ENCODE assay signal across 19 mouse cellular contexts in the genomic region with DNA sequence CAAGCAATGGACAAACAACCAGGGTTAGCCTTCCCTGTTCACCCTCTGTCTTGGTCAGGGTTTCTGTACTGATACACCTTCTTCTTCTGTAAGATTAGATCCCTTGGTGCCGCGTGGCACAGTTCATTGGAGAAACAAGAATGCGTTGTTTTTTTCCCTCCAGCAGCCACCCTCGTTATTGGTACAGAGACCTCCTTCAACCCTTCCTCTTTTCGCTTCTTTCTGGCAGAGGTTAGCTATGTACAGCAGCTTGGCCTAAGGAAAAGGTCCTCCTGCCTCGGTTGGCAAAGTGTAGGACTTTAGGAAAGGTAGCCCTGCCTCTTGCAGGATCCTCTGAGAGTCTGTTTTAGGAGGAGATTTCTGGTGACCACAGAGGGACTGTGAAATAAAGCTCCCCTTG.
"Had no signal": no experiment of that assay in that cellular context is flagged by ENCODE, and none has a peak within 500 bp of the region (broad histone marks: within the 10 kb centered on the region; RNA-seq: fewer than 3 reads in every experiment).

No protein-coding gene starts in this region.

- H3K36me3 ChIP-seq: midbrain, embryonic 10.5 days; midbrain, embryonic 12.5 days; neural tube, embryonic 13.5 days; neural tube, embryonic 15.5 days had no signal

- H3K27me3 ChIP-seq: neural tube, embryonic 13.5 days; neural tube, embryonic 15.5 days had no signal

- ATAC-seq: midbrain, embryonic 16.5 days had no signal

- H3K4me3 ChIP-seq: midbrain, embryonic 10.5 days; midbrain, embryonic 12.5 days; myocyte; neural tube, embryonic 13.5 days; neural tube, embryonic 15.5 days had no signal

- H3K27ac ChIP-seq: liver, embryonic 14.5 days; midbrain, embryonic 10.5 days; midbrain, embryonic 12.5 days; neural tube, embryonic 13.5 days; neural tube, embryonic 15.5 days had no signal

- DNase-seq: lung, adult 18-20 months; lung, embryonic 14.5 days; lung, postnatal 10 days; lung, postnatal 4 days; midbrain, embryonic 14.5 days; retina, postnatal 1 day; right cerebral cortex, adult 18-20 months; right cerebral cortex, postnatal 25 days; right cerebral cortex, postnatal 4 days; thymus, adult 18-20 months; thymus, postnatal 25 days; thymus, postnatal 4 days had no signal

- H3K4me1 ChIP-seq: midbrain, embryonic 12.5 days; neural tube, embryonic 15.5 days had no signal
